In genomic region chr11:51606447-51607095, GRCm38 (mm10) we compare ENCODE assay signal across 8 mouse cellular contexts. TPM values are rescaled to one million over a fixed set of nuclear protein-coding genes. Genes with fewer than 3 reads are reported as not detected.
A peak's percentile ranks its signal among the peaks of the same experiment; 100 is the strongest.
DNase-seq lines count a peak whose midpoint lies in the region; ATAC-seq and TF ChIP-seq lines count a peak whose summit lies in the region.

Gene Hnrnpab, minus strand, starts transcription at chr11:51606847.

- DNase-seq in Patski (ENCODE audit: low read depth, low spot score): peak; percentile 83
- peak; percentile 98 to 99 for DNase-seq in cerebellum, postnatal 14 days
- peak; percentile 97 to 98 for DNase-seq in frontal cortex, postnatal 25 days (ENCODE audit: low spot score in 2 of 2)
- DNase-seq in hindbrain, embryonic 14.5 days (ENCODE audit: low spot score): peak; percentile 99
- peak; percentile 97 for DNase-seq in layer of hippocampus, postnatal 36 days
- DNase-seq in lung, postnatal 36 days: peak; percentile 98
- DNase-seq in retina, postnatal 1 day: peak; percentile 99
- DNase-seq in urinary bladder, adult 18-20 months (ENCODE audit: low spot score in 2 of 2): peak; percentile 91 to 96

- peak within 1 kb of the TSS; percentile 94 for H3K27ac ChIP-seq in hindbrain, embryonic 14.5 days

- POLR2A ChIA-PET in Patski (lab: Charles Lee): interaction anchor here (0.6 to 1.9 kb wide), 15 partner anchors 9 to 343 kb away, joined by 3 to 9 read pairs (median 3); partner anchors contain the start of genes 0610009B22Rik, BC049762, Phykpl and Rmnd5b

- no peak for TF ChIP-seq CTCF in Patski (IDR thresholded peaks at IDR 0.05)

- peaks cover 26% of the 10 kb centered on the region for H3K4me1 ChIP-seq in hindbrain, embryonic 14.5 days (replicated peaks; ENCODE audit: control insufficient read depth, insufficient read depth, low read length)

- in situ Hi-C loops in Patski (cut with MboI; ENCODE audit: low pct_unique_long_range_greater_than_20kb): no loop called here

- WGBS in hindbrain, embryonic 14.5 days: under 1% methylated on average over 90 of the region's 91 CpGs

- H3K27me3 ChIP-seq in Patski: no peaks in the 10 kb centered on the region
- no peaks in the 10 kb centered on the region for H3K27me3 ChIP-seq in hindbrain, embryonic 14.5 days (ENCODE audit: control insufficient read depth, insufficient read depth, low read length)

- H3K4me2 ChIP-seq in hindbrain, embryonic 14.5 days (replicated peaks): peak within 1 kb of the TSS; percentile 87

- H3K9ac ChIP-seq in hindbrain, embryonic 14.5 days: peak within 1 kb of the TSS; percentile 98

- H3K4me3 ChIP-seq in hindbrain, embryonic 14.5 days (replicated peaks; ENCODE audit: low read length): peak within 1 kb of the TSS; percentile 96

- CTCF ChIA-PET in Patski (lab: Charles Lee): interaction anchor here (1.0 to 2.3 kb wide), 4 partner anchors 9 to 82 kb away, joined by 3 to 7 read pairs (median 4); partner anchors contain the start of gene 0610009B22Rik

- H3K9me3 ChIP-seq in hindbrain, embryonic 14.5 days (ENCODE audit: control insufficient read depth, low read length): no peaks in the 10 kb centered on the region

- H3K36me3 ChIP-seq in hindbrain, embryonic 14.5 days (replicated peaks; ENCODE audit: control insufficient read depth, insufficient read depth): peaks cover 38% of the 10 kb centered on the region

- ATAC-seq in Patski: peak; percentile 74
- peak; percentile 95 for ATAC-seq in hindbrain, embryonic 14.5 days (ENCODE audit: low FRiP score)

RNA-seq across cellular contexts. Expression of gene Hnrnpab, which starts in this region (rescaled TPM):
- polyA plus RNA-seq in Patski (2021): 520 TPM
- polyA plus RNA-seq in hindbrain, embryonic 14.5 days (2014; fragmentation: Nextera tagmentation; extraction: Ambion mirVana): 399 and 421 TPM in 2 replicates
- total RNA-seq in layer of hippocampus, postnatal 36 days (2021): 100 to 1,000 TPM; 147 to 154 TPM

Comparison
In these comparisons a context has a peak if more than half of its experiments do, and no peak if none do; other contexts are left out.
1. Peak in every context shown above with its lines: DNase-seq, ATAC-seq, H3K4me3 ChIP-seq and H3K27ac ChIP-seq.